Mouse (Mus musculus): ENCODE data around the gene Fndc5. TPM values are rescaled to one million over a fixed set of nuclear protein-coding genes. Genes with fewer than 3 reads are reported as not detected.

Gene Fndc5
- 20.0 and 21.3 TPM in 2 replicates for polyA plus RNA-seq (2015; fragmentation: Nextera tagmentation; extraction: Ambion mirVana)

GRCm38 (mm10) chr4:129136579-129137391 is at the start of gene Fndc5:
Fndc5 (plus strand) TSS chr4:129136999.
- Histone ChIP-seq H3K4me3 (peak within 1 kb of the TSS; percentile 64), H3K27ac (no peak within 1 kb of the TSS; the same call in 1 of the 2 replicates), H3K9me3 (no peaks in the 10 kb centered on the region), H3K36me3 (0 out of 2 replicates have a peak, but pooled peaks cover 3% of the 10 kb centered on the region), H3K9ac (peak within 1 kb of the TSS; percentile 78), H3K4me1 (peaks cover 21% of the 10 kb centered on the region), H3K27me3 (peaks cover 42% of the 10 kb centered on the region), H3K4me2 (replicated peaks) (peak within 1 kb of the TSS; percentile 92)
- 0% methylated on average over 31 of the region's 80 CpGs for WGBS
- peak; percentile 17; the same call in 1 of the 2 replicates for ATAC-seq (ENCODE audit: low FRiP score, low read depth)

GRCm38 (mm10) chr4:129087850-129088249 is 48.9 kb upstream of the Fndc5 start:
- H3K36me3 ChIP-seq: peaks cover 19% of the 10 kb centered on the region
- H3K4me1 ChIP-seq: no peaks in the 10 kb centered on the region
- WGBS: 44% methylated on average over 5 of the region's 5 CpGs
- no peak overlapping the region for H3K4me2 ChIP-seq (replicated peaks)
- no peaks in the 10 kb centered on the region for H3K27me3 ChIP-seq
- H3K4me3 ChIP-seq: no peak overlapping the region
- no peak for ATAC-seq (ENCODE audit: low FRiP score, low read depth)
- H3K27ac ChIP-seq: no peak overlapping the region
- H3K9ac ChIP-seq: no peak overlapping the region
- H3K9me3 ChIP-seq: no peaks in the 10 kb centered on the region

GRCm38 (mm10) chr4:129095276-129095675 is 41.5 kb upstream of the Fndc5 start:
- WGBS: 33% methylated on average over 15 of the region's 15 CpGs
- ATAC-seq (ENCODE audit: low FRiP score, low read depth): no peak
- H3K4me2 ChIP-seq (replicated peaks): no peak overlapping the region; the same call in 1 of the 2 replicates

GRCm38 (mm10) chr4:129097006-129097405 is 39.8 kb upstream of the Fndc5 start:
- WGBS: 81% methylated on average over 7 of the region's 7 CpGs
- no peak overlapping the region for H3K4me3 ChIP-seq

More at GRCm38 (mm10) chr4:129095276-129095675, 41.5 kb upstream of the Fndc5 start:
- H3K27ac ChIP-seq: no peak overlapping the region
- H3K4me3 ChIP-seq: no peak overlapping the region
- H3K27me3 ChIP-seq: peaks cover 8% of the 10 kb centered on the region; the same call in 1 of the 2 replicates
- no peak overlapping the region for H3K9ac ChIP-seq
- peaks cover 3% of the 10 kb centered on the region; the same call in 1 of the 2 replicates for H3K9me3 ChIP-seq
- H3K4me1 ChIP-seq: no peaks in the 10 kb centered on the region
- H3K36me3 ChIP-seq: no peaks in the 10 kb centered on the region

GRCm38 (mm10) chr4:129102133-129102829 is 34.5 kb upstream of the Fndc5 start:
- peaks cover 42% of the 10 kb centered on the region for H3K27me3 ChIP-seq
- WGBS: 78% methylated on average over 14 of the region's 14 CpGs
- peaks cover 3% of the 10 kb centered on the region; the same call in 1 of the 2 replicates for H3K9me3 ChIP-seq
- H3K27ac ChIP-seq: no peak overlapping the region
- H3K36me3 ChIP-seq: no peaks in the 10 kb centered on the region
- no peak for ATAC-seq (ENCODE audit: low FRiP score, low read depth)
- no peak overlapping the region for H3K4me2 ChIP-seq (replicated peaks)
- H3K9ac ChIP-seq: no peak overlapping the region
- H3K4me3 ChIP-seq: no peak overlapping the region
- peaks cover 5% of the 10 kb centered on the region; the same call in 1 of the 2 replicates for H3K4me1 ChIP-seq

More at GRCm38 (mm10) chr4:129097006-129097405, 39.8 kb upstream of the Fndc5 start:
- no peak for ATAC-seq (ENCODE audit: low FRiP score, low read depth)
- Histone ChIP-seq H3K27me3 (peaks cover 8% of the 10 kb centered on the region; the same call in 1 of the 2 replicates), H3K36me3 (no peaks in the 10 kb centered on the region), H3K4me1 (no peaks in the 10 kb centered on the region), H3K9me3 (peaks cover 3% of the 10 kb centered on the region; the same call in 1 of the 2 replicates), H3K4me2 (replicated peaks) (no peak overlapping the region), H3K9ac (no peak overlapping the region), H3K27ac (no peak overlapping the region)

GRCm38 (mm10) chr4:129105356-129105755 is 31.4 kb upstream of the Fndc5 start, which contains the start of gene Tmem54:
Tmem54 (plus strand) TSS chr4:129105548.
- no peak for ATAC-seq (ENCODE audit: low FRiP score, low read depth)
- no peaks in the 10 kb centered on the region for H3K9me3 ChIP-seq
- peak within 1 kb of the TSS; percentile 34 for H3K4me3 ChIP-seq
- no peaks in the 10 kb centered on the region for H3K36me3 ChIP-seq
- H3K4me2 ChIP-seq (replicated peaks): peak within 1 kb of the TSS; percentile 61
- peaks cover 5% of the 10 kb centered on the region; the same call in 1 of the 2 replicates for H3K4me1 ChIP-seq
- 1% methylated on average over 40 of the region's 40 CpGs for WGBS
- peak within 1 kb of the TSS; percentile 52 for H3K9ac ChIP-seq
- H3K27me3 ChIP-seq: peaks cover 56% of the 10 kb centered on the region
- no peak within 1 kb of the TSS for H3K27ac ChIP-seq

GRCm38 (mm10) chr4:129106073-129106472 is 30.7 kb upstream of the Fndc5 start:
- H3K4me3 ChIP-seq: peak overlapping the region; percentile 34; the same call in 1 of the 2 replicates
- peak overlapping the region; percentile 61 for H3K4me2 ChIP-seq (replicated peaks)
- peaks cover 56% of the 10 kb centered on the region for H3K27me3 ChIP-seq
- H3K36me3 ChIP-seq: no peaks in the 10 kb centered on the region
- 22% methylated on average over 9 of the region's 9 CpGs for WGBS
- no peaks in the 10 kb centered on the region for H3K9me3 ChIP-seq
- peaks cover 5% of the 10 kb centered on the region; the same call in 1 of the 2 replicates for H3K4me1 ChIP-seq
- no peak for ATAC-seq (ENCODE audit: low FRiP score, low read depth)
- no peak overlapping the region for H3K27ac ChIP-seq
- no peak overlapping the region for H3K9ac ChIP-seq

- no peak overlapping the region for H3K27ac ChIP-seq
- no peaks in the 10 kb centered on the region for H3K9me3 ChIP-seq
- 67% methylated on average over 10 of the region's 10 CpGs for WGBS
- H3K9ac ChIP-seq: no peak overlapping the region
- no peak for ATAC-seq (ENCODE audit: low FRiP score, low read depth)
- H3K4me3 ChIP-seq: no peak overlapping the region
- H3K27me3 ChIP-seq: peaks cover 56% of the 10 kb centered on the region
- no peak overlapping the region for H3K4me2 ChIP-seq (replicated peaks)
- H3K36me3 ChIP-seq: no peaks in the 10 kb centered on the region
- peaks cover 12% of the 10 kb centered on the region; the same call in 1 of the 2 replicates for H3K4me1 ChIP-seq
Observed at GRCm38 (mm10) chr4:129107348-129107899, 29.4 kb upstream of the Fndc5 start.

- Histone ChIP-seq H3K4me1 (peaks cover 18% of the 10 kb centered on the region), H3K36me3 (no peaks in the 10 kb centered on the region), H3K27me3 (peaks cover 55% of the 10 kb centered on the region), H3K9me3 (no peaks in the 10 kb centered on the region), H3K4me3 (no peak overlapping the region), H3K4me2 (replicated peaks) (no peak overlapping the region), H3K9ac (no peak overlapping the region), H3K27ac (no peak overlapping the region)
- ATAC-seq (ENCODE audit: low FRiP score, low read depth): no peak
- 74% methylated on average over 7 of the region's 7 CpGs for WGBS
Observed at GRCm38 (mm10) chr4:129108624-129109023, 28.2 kb upstream of the Fndc5 start.

- Histone ChIP-seq H3K9ac (no peak overlapping the region), H3K4me2 (replicated peaks) (no peak overlapping the region), H3K36me3 (no peaks in the 10 kb centered on the region), H3K4me1 (peaks cover 13% of the 10 kb centered on the region; the same call in 1 of the 2 replicates), H3K27ac (no peak overlapping the region), H3K9me3 (no peaks in the 10 kb centered on the region), H3K4me3 (no peak overlapping the region), H3K27me3 (peaks cover 52% of the 10 kb centered on the region)
- no peak for ATAC-seq (ENCODE audit: low FRiP score, low read depth)
- 83% methylated on average over 6 of the region's 6 CpGs for WGBS
Observed at GRCm38 (mm10) chr4:129110804-129111203, 26.0 kb upstream of the Fndc5 start.

- Histone ChIP-seq H3K27ac (no peak overlapping the region), H3K9me3 (no peaks in the 10 kb centered on the region), H3K9ac (no peak overlapping the region), H3K36me3 (no peaks in the 10 kb centered on the region), H3K4me2 (replicated peaks) (no peak overlapping the region), H3K4me1 (peaks cover 13% of the 10 kb centered on the region; the same call in 1 of the 2 replicates), H3K4me3 (no peak overlapping the region), H3K27me3 (peaks cover 51% of the 10 kb centered on the region)
- ATAC-seq (ENCODE audit: low FRiP score, low read depth): no peak
- 57% methylated on average over 11 of the region's 11 CpGs for WGBS
Observed at GRCm38 (mm10) chr4:129111350-129111749, 25.4 kb upstream of the Fndc5 start.

Measured in limb, embryonic 13.5 days (tissue).